Mouse (Mus musculus): ENCODE measurements around the gene Rspry1. TPM values are rescaled to one million over a fixed set of nuclear protein-coding genes. Genes with fewer than 3 reads are reported as not detected.

The Rspry1 gene
- polyA plus RNA-seq, 1 experiment from 2014 or later = 20.3 TPM

- Histone ChIP-seq H3K9ac (no peak overlapping the region), H3K9me3 (replicated peaks) (no peaks in the 10 kb centered on the region), H3K4me2 (no peak overlapping the region), H3K36me3 (peaks cover 46% of the 10 kb centered on the region), H3K4me3 (no peak overlapping the region), H3K4me1 (replicated peaks) (no peaks in the 10 kb centered on the region), H3K27me3 (no peaks in the 10 kb centered on the region), H3K27ac (no peak overlapping the region)
- WGBS = 88% methylated on average over 16 of the region's 16 CpGs
- ATAC-seq (replicated peaks; ENCODE audit: insufficient number of reproducible peaks, insufficient read depth, low FRiP score, low read depth) = no peak
Observed at GRCm38 (mm10) chr8:94574159-94574907, 27.4 kb upstream of the Rspry1 start.

- no peak overlapping the region for H3K27ac ChIP-seq
- WGBS = 86% methylated on average over 4 of the region's 4 CpGs
- peaks cover 52% of the 10 kb centered on the region for H3K36me3 ChIP-seq
Observed at GRCm38 (mm10) chr8:94575148-94575547, 26.6 kb upstream of the Rspry1 start.

GRCm38 (mm10) chr8:94581820-94582483 is 19.8 kb upstream of the Rspry1 start:
- ATAC-seq (replicated peaks; ENCODE audit: insufficient number of reproducible peaks, insufficient read depth, low FRiP score, low read depth) = no peak
- 83% methylated on average over 7 of the region's 7 CpGs for WGBS
- H3K4me1 ChIP-seq (replicated peaks) = no peaks in the 10 kb centered on the region
- H3K27me3 ChIP-seq = no peaks in the 10 kb centered on the region
- H3K4me3 ChIP-seq = no peak overlapping the region
- H3K9ac ChIP-seq = no peak overlapping the region
- no peaks in the 10 kb centered on the region for H3K9me3 ChIP-seq (replicated peaks)
- H3K27ac ChIP-seq = no peak overlapping the region
- no peak overlapping the region for H3K4me2 ChIP-seq
- peaks cover 70% of the 10 kb centered on the region for H3K36me3 ChIP-seq

More at GRCm38 (mm10) chr8:94575148-94575547, 26.6 kb upstream of the Rspry1 start:
- Histone ChIP-seq H3K4me2 (no peak overlapping the region), H3K27me3 (no peaks in the 10 kb centered on the region), H3K9me3 (replicated peaks) (no peaks in the 10 kb centered on the region), H3K4me1 (replicated peaks) (no peaks in the 10 kb centered on the region), H3K9ac (no peak overlapping the region), H3K4me3 (no peak overlapping the region)
- ATAC-seq (replicated peaks; ENCODE audit: insufficient number of reproducible peaks, insufficient read depth, low FRiP score, low read depth) = no peak

DNA sequence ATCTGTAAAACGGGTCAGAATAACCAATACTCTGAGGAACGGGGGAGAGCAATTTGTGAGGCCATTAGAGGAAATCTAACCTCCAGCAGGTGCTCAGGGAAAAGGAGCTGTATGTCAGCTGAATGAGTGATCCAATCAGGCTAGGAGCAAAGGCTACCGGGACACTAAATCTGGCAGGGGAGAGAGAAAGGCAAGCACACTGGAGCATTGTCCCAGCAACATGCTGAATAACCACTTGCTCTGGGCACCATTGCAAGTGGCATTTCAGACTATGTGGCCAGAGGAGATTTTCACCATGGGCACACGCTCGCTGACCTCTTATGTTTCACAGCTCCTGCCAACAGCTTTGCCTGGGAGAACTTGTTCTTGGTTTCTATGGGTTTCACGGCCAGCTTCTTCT is 19.2 kb upstream of the Rspry1 start:
- Histone ChIP-seq H3K4me1 (replicated peaks) (no peaks in the 10 kb centered on the region), H3K4me3 (no peak overlapping the region), H3K9me3 (replicated peaks) (no peaks in the 10 kb centered on the region), H3K36me3 (peaks cover 75% of the 10 kb centered on the region), H3K9ac (no peak overlapping the region), H3K27ac (no peak overlapping the region), H3K4me2 (no peak overlapping the region), H3K27me3 (no peaks in the 10 kb centered on the region)
- ATAC-seq (replicated peaks; ENCODE audit: insufficient number of reproducible peaks, insufficient read depth, low FRiP score, low read depth) = no peak
- 89% methylated on average over 6 of the region's 6 CpGs for WGBS

- Histone ChIP-seq H3K4me2 (no peak overlapping the region), H3K36me3 (peaks cover 76% of the 10 kb centered on the region), H3K27ac (no peak overlapping the region), H3K27me3 (no peaks in the 10 kb centered on the region), H3K4me1 (replicated peaks) (no peaks in the 10 kb centered on the region), H3K9me3 (replicated peaks) (no peaks in the 10 kb centered on the region), H3K9ac (no peak overlapping the region), H3K4me3 (no peak overlapping the region)
- ATAC-seq (replicated peaks; ENCODE audit: insufficient number of reproducible peaks, insufficient read depth, low FRiP score, low read depth) = no peak
- 56% methylated on average over 4 of the region's 4 CpGs for WGBS
Observed at GRCm38 (mm10) chr8:94584238-94584817, 17.4 kb upstream of the Rspry1 start.

- H3K4me2 ChIP-seq = no peak overlapping the region
- H3K9me3 ChIP-seq (replicated peaks) = no peaks in the 10 kb centered on the region
- 63% methylated on average over 4 of the region's 4 CpGs for WGBS
- no peak overlapping the region for H3K4me3 ChIP-seq
- no peak overlapping the region for H3K9ac ChIP-seq
- no peaks in the 10 kb centered on the region for H3K27me3 ChIP-seq
- ATAC-seq (replicated peaks; ENCODE audit: insufficient number of reproducible peaks, insufficient read depth, low FRiP score, low read depth) = no peak
- no peak overlapping the region for H3K27ac ChIP-seq
- H3K4me1 ChIP-seq (replicated peaks) = no peaks in the 10 kb centered on the region
- H3K36me3 ChIP-seq = peaks cover 22% of the 10 kb centered on the region
Observed at GRCm38 (mm10) chr8:94591691-94592090, 10.0 kb upstream of the Rspry1 start.

DNA sequence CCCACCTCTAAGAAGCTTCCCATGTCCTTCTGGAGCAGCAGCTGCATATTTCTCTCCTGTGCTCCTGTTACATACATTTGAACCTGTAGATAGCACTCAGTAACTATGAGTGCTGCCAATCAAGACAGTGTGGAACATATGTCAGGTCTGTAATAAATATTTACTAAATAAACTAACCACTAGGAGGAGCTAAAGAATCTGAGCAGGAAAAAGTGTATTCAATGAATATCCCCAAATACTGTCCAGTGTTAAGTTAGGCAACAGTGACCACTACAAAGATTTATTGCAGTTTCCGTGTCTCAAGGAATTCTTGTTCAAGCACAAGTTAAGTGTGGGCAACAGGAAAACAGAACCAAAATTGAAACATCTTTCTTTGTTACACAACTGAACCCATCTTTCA is 7.5 kb upstream of the Rspry1 start:
- 70% methylated on average over 1 of the region's 1 CpGs for WGBS
- Histone ChIP-seq H3K4me2 (no peak overlapping the region), H3K27ac (no peak overlapping the region), H3K4me3 (no peak overlapping the region), H3K36me3 (no peaks in the 10 kb centered on the region), H3K9ac (no peak overlapping the region), H3K27me3 (no peaks in the 10 kb centered on the region), H3K4me1 (replicated peaks) (no peaks in the 10 kb centered on the region), H3K9me3 (replicated peaks) (no peaks in the 10 kb centered on the region)
- no peak for ATAC-seq (replicated peaks; ENCODE audit: insufficient number of reproducible peaks, insufficient read depth, low FRiP score, low read depth)

- ATAC-seq (replicated peaks; ENCODE audit: insufficient number of reproducible peaks, insufficient read depth, low FRiP score, low read depth) = no peak
- WGBS = 23% methylated on average over 5 of the region's 5 CpGs
- Histone ChIP-seq H3K4me1 (replicated peaks) (peaks cover 17% of the 10 kb centered on the region), H3K4me2 (peak overlapping the region; percentile 78), H3K36me3 (no peaks in the 10 kb centered on the region), H3K9me3 (replicated peaks) (no peaks in the 10 kb centered on the region), H3K4me3 (peak overlapping the region; percentile 97), H3K27me3 (no peaks in the 10 kb centered on the region), H3K27ac (no peak overlapping the region), H3K9ac (peak overlapping the region; percentile 73)
Observed at GRCm38 (mm10) chr8:94600478-94600877, 1.3 kb upstream of the Rspry1 start.

DNA sequence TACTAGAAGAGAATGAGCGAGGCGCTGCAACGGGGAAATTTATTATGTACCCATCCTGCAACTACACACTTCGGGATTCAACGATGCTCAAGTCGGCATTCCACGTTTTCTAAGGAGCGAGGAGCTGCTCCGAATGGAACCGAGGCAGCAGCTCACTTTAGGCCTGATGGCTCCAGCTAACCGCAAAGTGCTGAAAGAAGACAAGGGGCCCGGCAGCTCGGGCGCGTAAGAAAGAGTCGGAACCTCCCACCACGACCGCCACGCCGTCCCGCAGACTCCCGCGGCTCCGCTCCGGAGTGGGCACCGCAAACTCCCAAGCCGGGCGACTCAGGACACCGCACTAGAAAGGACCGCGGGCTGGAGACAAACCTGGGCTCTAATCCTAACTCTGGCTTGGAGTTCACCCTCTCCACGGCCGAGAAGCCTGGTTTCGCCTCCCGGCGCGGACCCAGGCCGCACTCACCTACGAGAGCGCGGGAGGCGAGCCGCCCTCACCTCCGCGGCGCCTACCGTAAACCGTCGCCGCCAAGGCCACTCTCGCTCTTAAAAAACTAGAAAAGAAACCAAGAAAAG is 617 bp upstream of the Rspry1 start:
- 0 out of 2 replicates have a peak, but pooled peaks have one; percentile 11 for ATAC-seq (replicated peaks; ENCODE audit: insufficient number of reproducible peaks, insufficient read depth, low FRiP score, low read depth)
- H3K36me3 ChIP-seq = no peaks in the 10 kb centered on the region
- no peaks in the 10 kb centered on the region for H3K27me3 ChIP-seq
- peak overlapping the region; percentile 73 for H3K9ac ChIP-seq
- H3K9me3 ChIP-seq (replicated peaks) = no peaks in the 10 kb centered on the region
- H3K27ac ChIP-seq = peak overlapping the region; percentile 76
- peaks cover 17% of the 10 kb centered on the region for H3K4me1 ChIP-seq (replicated peaks)
- H3K4me2 ChIP-seq = peak overlapping the region; percentile 78
- under 1% methylated on average over 51 of the region's 51 CpGs for WGBS
- H3K4me3 ChIP-seq = peak overlapping the region; percentile 97

- under 1% methylated on average over 31 of the region's 31 CpGs for WGBS
- H3K4me2 ChIP-seq = peak overlapping the region; percentile 92
- H3K4me3 ChIP-seq = peak overlapping the region; percentile 97
- H3K9ac ChIP-seq = peak overlapping the region; percentile 97
- ATAC-seq (replicated peaks; ENCODE audit: insufficient number of reproducible peaks, insufficient read depth, low FRiP score, low read depth) = peak; percentile 2; the same call in 1 of the 2 replicates
- H3K9me3 ChIP-seq (replicated peaks) = no peaks in the 10 kb centered on the region
- no peaks in the 10 kb centered on the region for H3K27me3 ChIP-seq
- peaks cover 17% of the 10 kb centered on the region for H3K4me1 ChIP-seq (replicated peaks)
- no peaks in the 10 kb centered on the region for H3K36me3 ChIP-seq
- H3K27ac ChIP-seq = peak overlapping the region; percentile 94
Observed at GRCm38 (mm10) chr8:94602471-94603131, 864 bp downstream of the Rspry1 start.

DNA sequence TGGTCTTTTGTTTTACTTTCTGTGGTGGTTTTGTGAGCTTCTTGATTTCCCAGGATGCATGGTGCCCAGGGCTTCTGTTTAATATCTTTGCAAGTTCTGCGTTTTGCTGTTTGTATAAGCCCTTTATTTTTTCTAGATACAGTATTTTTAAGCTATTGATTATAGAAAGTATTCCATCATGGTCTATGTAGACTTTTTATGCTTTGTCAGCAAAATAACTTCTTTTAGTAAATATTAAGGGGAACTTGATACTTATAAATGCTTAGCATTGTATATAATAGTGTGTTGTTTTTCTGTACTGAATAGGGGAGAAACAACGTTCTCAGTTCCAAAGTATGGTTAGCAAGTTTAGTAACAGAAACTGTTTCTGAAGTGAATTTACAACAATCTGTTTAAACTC is 2.3 kb downstream of the Rspry1 start:
- no peaks in the 10 kb centered on the region for H3K9me3 ChIP-seq (replicated peaks)
- no peak for ATAC-seq (replicated peaks; ENCODE audit: insufficient number of reproducible peaks, insufficient read depth, low FRiP score, low read depth)
- H3K4me1 ChIP-seq (replicated peaks) = peaks cover 17% of the 10 kb centered on the region
- 84% methylated on average over 2 of the region's 2 CpGs for WGBS
- H3K36me3 ChIP-seq = no peaks in the 10 kb centered on the region
- no peaks in the 10 kb centered on the region for H3K27me3 ChIP-seq
- H3K27ac ChIP-seq = no peak overlapping the region
- no peak overlapping the region for H3K9ac ChIP-seq
- no peak overlapping the region for H3K4me2 ChIP-seq
- no peak overlapping the region for H3K4me3 ChIP-seq
